Mouse (Mus musculus) MEL (cell line): Measurements from ENCODE around the gene Rapgef2.

ENCODE experiments used
- CTCF ChIP-seq, 3 experiments: IDR thresholded peaks in 2 of 3; conservative IDR thresholded peaks in 1 of 3; 2 replicates each; pipeline ENCODE4 v1.5.1; 2011 to 2012; ENCODE audit warnings: low read length in 3 of 3, low read depth in 2 of 3, mild to moderate bottlenecking in 2 of 3, improper control_type of control experiment in 1 of 3, inconsistent platforms in 1 of 3, mixed read lengths in 1 of 3, moderate library complexity in 1 of 3; ENCODE audit not compliant: control insufficient read depth in 1 of 3, insufficient read depth in 1 of 3, poor library complexity in 1 of 3, severe bottlenecking in 1 of 3
- EP300 ChIP-seq, 2 experiments: IDR thresholded peaks; 2 replicates each; pipeline ENCODE4 v1.6.1; 2011; ENCODE audit warnings: improper control_type of control experiment in 2 of 2, low read length in 2 of 2, low read depth in 1 of 2, mild to moderate bottlenecking in 1 of 2
- KAT2A ChIP-seq: conservative IDR thresholded peaks from 2 replicates; pipeline ENCODE4 v1.6.1; 2012; ENCODE audit warnings: low read depth, low read length, improper control_type of control experiment, inconsistent platforms
- MEF2A ChIP-seq: IDR thresholded peaks from 2 replicates; pipeline ENCODE4 v1.6.1; 2014; ENCODE audit warnings: low read depth, mild to moderate bottlenecking, inconsistent platforms, low read length, improper control_type of control experiment; ENCODE audit not compliant: poor library complexity, insufficient replicate concordance, severe bottlenecking; ENCODE audit errors: extremely low read depth
- NRF1 ChIP-seq: IDR thresholded peaks from 2 replicates; pipeline ENCODE4 v1.6.1; 2014; ENCODE audit warnings: low read depth, mild to moderate bottlenecking, inconsistent platforms, low read length, improper control_type of control experiment, moderate library complexity; ENCODE audit not compliant: poor library complexity, insufficient read depth, severe bottlenecking
- RCOR1 ChIP-seq: IDR thresholded peaks from 2 replicates; pipeline ENCODE4 v1.6.1; 2012; ENCODE audit warnings: low read depth, mild to moderate bottlenecking, inconsistent platforms, low read length, improper control_type of control experiment

DNA sequence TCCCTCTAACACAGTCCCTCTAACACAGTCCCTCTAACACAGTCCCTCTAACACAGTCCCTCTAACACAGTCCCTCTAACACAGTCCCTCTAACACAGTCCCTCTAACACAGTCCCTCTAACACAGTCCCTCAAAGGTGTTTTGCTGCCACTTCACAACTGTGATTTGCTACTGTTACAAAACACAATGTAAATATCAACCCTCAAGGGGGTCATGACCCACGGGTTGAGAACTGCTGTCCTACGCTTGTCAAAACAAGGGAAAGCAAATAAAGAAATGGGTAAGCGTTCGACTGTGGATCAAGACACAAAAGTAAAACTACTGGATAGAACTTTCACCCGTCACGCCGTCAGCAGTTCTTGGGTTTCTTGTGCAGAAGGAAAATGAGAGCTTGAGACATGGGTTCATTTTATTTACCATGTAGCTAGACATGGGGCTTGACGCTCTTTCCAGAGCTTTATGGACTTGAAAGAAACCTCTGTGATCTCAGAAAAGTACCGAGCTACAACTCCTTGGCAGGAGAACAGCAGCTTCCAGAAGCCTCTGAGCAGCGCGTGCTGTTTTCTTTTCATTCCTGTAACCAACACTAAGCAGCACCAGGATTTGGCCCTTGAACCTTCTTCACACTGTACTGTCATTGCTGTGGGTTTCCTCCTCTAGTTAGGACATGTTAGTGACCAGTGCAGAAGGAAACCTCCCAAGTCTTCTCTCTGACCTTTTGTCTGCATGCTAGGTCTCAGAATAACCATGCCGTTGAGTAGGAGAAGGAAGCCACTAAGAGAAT, 43.2 kb downstream of the Rapgef2 start:
- TF ChIP-seq RCOR1 (no peak), MEF2A (no peak), KAT2A (no peak), EP300 (IDR thresholded peaks at IDR 0.05; ENCODE audit: low read depth in 1 of 2, low read length in 2 of 2) (no peak), CTCF (IDR thresholded peaks at IDR 0.05 in 2 of 3, conservative IDR thresholded peaks at IDR 0.05 in 1 of 3; ENCODE audit: control insufficient read depth in 1 of 3, insufficient read depth in 1 of 3, low read depth in 2 of 3, low read length in 3 of 3, poor library complexity in 1 of 3, severe bottlenecking in 1 of 3) (no peak), NRF1 (no peak)
